Mouse (Mus musculus) frontal cortex, postnatal 14 days (tissue): ENCODE data around the gene Gm10408.
"Not testable (repeated sequence)": the region's sequence is repeated elsewhere in the genome, so short reads cannot be mapped to it uniquely, and the experiment has no call there.

Source experiments
- DNase-seq, 2 experiments: peaks; one replicate each; pipeline ENCODE4 v3.0.0; 2022; ENCODE audit warnings: low spot score in 2 of 2

Gene Gm10408

GRCm38 (mm10) chr14:3449079-3449478, at the start of gene Gm10408:
TSS of gene Gm10408 (plus strand) at chr14:3449379.
- not testable (repeated sequence) for DNase-seq

- DNase-seq: not testable (repeated sequence)
Observed at GRCm38 (mm10) chr14:3412314-3412713, 36.9 kb upstream of the Gm10408 start, which contains the start of gene Gm10409. TSS of gene Gm10409 (plus strand) at chr14:3412614.

- not testable (repeated sequence) for DNase-seq
Observed at GRCm38 (mm10) chr14:3427803-3428202, 21.4 kb upstream of the Gm10408 start, which contains the start of gene Gm3005. TSS of gene Gm3005 (plus strand) at chr14:3428103.
